Mouse (Mus musculus) midbrain, embryonic 13.5 days (tissue): ENCODE measurements around the gene Rhobtb1. TPM values are rescaled to one million over a fixed set of nuclear protein-coding genes. Genes with fewer than 3 reads are reported as not detected.

Experiments used
- ATAC-seq: fragments of 200-750 bp; cut with Nextera tagmentation; 2 replicates; pipeline ENCODE4 v1.8.0; 2017; ENCODE audit warnings: mild to moderate bottlenecking, moderate TSS enrichment, moderate library complexity
- H3K27ac ChIP-seq: fragments of 300-500 bp; sonication (generic); 2 replicates; pipeline ENCODE4 v1.5.1; 2015; ENCODE audit warnings: inconsistent platforms, mild to moderate bottlenecking, moderate library complexity
- H3K27me3 ChIP-seq: fragments of 300-500 bp; sonication (generic); 2 replicates; pipeline ENCODE4 v1.6.1; 2015; ENCODE audit warnings: mild to moderate bottlenecking, inconsistent platforms
- H3K36me3 ChIP-seq: fragments of 300-500 bp; sonication (generic); 2 replicates; pipeline ENCODE4 v1.6.1; 2015; ENCODE audit warnings: mild to moderate bottlenecking, inconsistent platforms
- H3K4me1 ChIP-seq: fragments of 300-500 bp; sonication (generic); replicated peaks from 2 replicates; pipeline ENCODE4 v1.6.1; 2015; ENCODE audit warnings: inconsistent platforms
- H3K4me2 ChIP-seq: fragments of 300-500 bp; sonication (generic); replicated peaks from 2 replicates; pipeline ENCODE4 v1.6.1; 2015; ENCODE audit warnings: moderate library complexity, mild to moderate bottlenecking, inconsistent platforms
- H3K4me3 ChIP-seq: fragments of 300-500 bp; sonication (generic); replicated peaks from 2 replicates; pipeline ENCODE4 v1.5.1; 2015; ENCODE audit warnings: mild to moderate bottlenecking, inconsistent platforms
- H3K9ac ChIP-seq: fragments of 300-500 bp; sonication (generic); replicated peaks from 2 replicates; pipeline ENCODE4 v1.6.1; 2015; ENCODE audit warnings: mild to moderate bottlenecking, inconsistent platforms
- H3K9me3 ChIP-seq: fragments of 300-500 bp; sonication (generic); 2 replicates; pipeline ENCODE4 v1.6.1; 2016; ENCODE audit warnings: mild to moderate bottlenecking, inconsistent platforms
- WGBS: fragments of 180-500 bp; shearing (Covaris S2); methylation state at CpG from one replicate; pipeline ENCODE4 v1.1.7; 2015; 5-methylcytosine and 5-hydroxymethylcytosine counted together
- polyA plus RNA-seq: library from polyadenylated mRNA; unstranded; fragments of >200 nt; fragmentation: Nextera tagmentation; extraction: Ambion mirVana; gene quantifications from 2 replicates; pipeline ENCODE4 v1.2.1, GENCODE M21; 2015

Rhobtb1 gene
- polyA plus RNA-seq: 17.2 and 18.3 TPM in 2 replicates

GRCm38 (mm10) chr10:69151045-69151444 is at the start of gene Rhobtb1:
TSS of gene Rhobtb1 (plus strand) at chr10:69151434.
- H3K36me3 ChIP-seq: no peaks in the 10 kb centered on the region
- 90% methylated on average over 20 of the region's 20 CpGs for whole genome bisulfite sequencing
- no peak for ATAC-seq

GRCm38 (mm10) chr10:69101988-69102387 is 49.2 kb upstream of the Rhobtb1 start:
- H3K4me3 ChIP-seq: no peak overlapping the region
- no peak for ATAC-seq
- WGBS: 85% methylated on average over 4 of the region's 4 CpGs
- no peak overlapping the region for H3K4me2 ChIP-seq
- H3K9ac ChIP-seq: no peak overlapping the region
- H3K4me1 ChIP-seq: peaks cover 15% of the 10 kb centered on the region
- no peaks in the 10 kb centered on the region for H3K9me3 ChIP-seq
- no peak overlapping the region for H3K27ac ChIP-seq
- no peaks in the 10 kb centered on the region for H3K27me3 ChIP-seq
- no peaks in the 10 kb centered on the region for H3K36me3 ChIP-seq

More at GRCm38 (mm10) chr10:69151045-69151444, at the start of gene Rhobtb1:
- Histone ChIP-seq H3K4me2 (no peak within 1 kb of the TSS), H3K4me1 (no peaks in the 10 kb centered on the region), H3K27ac (no peak within 1 kb of the TSS), H3K9ac (no peak within 1 kb of the TSS), H3K9me3 (no peaks in the 10 kb centered on the region), H3K4me3 (no peak within 1 kb of the TSS), H3K27me3 (no peaks in the 10 kb centered on the region)

- WGBS: 82% methylated on average over 12 of the region's 12 CpGs
- Histone ChIP-seq H3K4me2 (no peak overlapping the region), H3K27me3 (no peaks in the 10 kb centered on the region), H3K9me3 (no peaks in the 10 kb centered on the region), H3K4me1 (peaks cover 8% of the 10 kb centered on the region), H3K4me3 (no peak overlapping the region), H3K9ac (no peak overlapping the region), H3K27ac (no peak overlapping the region), H3K36me3 (no peaks in the 10 kb centered on the region)
- ATAC-seq: no peak
These were observed 46.9 kb upstream of the Rhobtb1 start for GRCm38 (mm10) chr10:69104143-69104882.

- H3K9me3 ChIP-seq: no peaks in the 10 kb centered on the region
These were observed 46.4 kb upstream of the Rhobtb1 start for GRCm38 (mm10) chr10:69104883-69105225.

GRCm38 (mm10) chr10:69106796-69107195 is 44.4 kb upstream of the Rhobtb1 start:
- Histone ChIP-seq H3K36me3 (no peaks in the 10 kb centered on the region), H3K4me3 (no peak overlapping the region), H3K27me3 (no peaks in the 10 kb centered on the region), H3K4me1 (no peaks in the 10 kb centered on the region), H3K9me3 (no peaks in the 10 kb centered on the region), H3K27ac (no peak overlapping the region), H3K4me2 (no peak overlapping the region), H3K9ac (no peak overlapping the region)
- 94% methylated on average over 1 of the region's 1 CpGs for WGBS
- ATAC-seq: no peak

More at GRCm38 (mm10) chr10:69104883-69105225, 46.4 kb upstream of the Rhobtb1 start:
- H3K27ac ChIP-seq: no peak overlapping the region
- no peak overlapping the region for H3K4me2 ChIP-seq
- peaks cover 2% of the 10 kb centered on the region; the same call in 1 of the 2 replicates for H3K4me1 ChIP-seq
- WGBS: 79% methylated on average over 9 of the region's 9 CpGs
- no peak overlapping the region for H3K4me3 ChIP-seq
- H3K27me3 ChIP-seq: no peaks in the 10 kb centered on the region
- ATAC-seq: no peak
- H3K36me3 ChIP-seq: no peaks in the 10 kb centered on the region
- H3K9ac ChIP-seq: no peak overlapping the region

GRCm38 (mm10) chr10:69107253-69107652 is 44.0 kb upstream of the Rhobtb1 start:
- Histone ChIP-seq H3K9ac (no peak overlapping the region), H3K4me2 (no peak overlapping the region), H3K36me3 (no peaks in the 10 kb centered on the region), H3K4me3 (no peak overlapping the region), H3K27me3 (no peaks in the 10 kb centered on the region), H3K27ac (no peak overlapping the region), H3K4me1 (no peaks in the 10 kb centered on the region), H3K9me3 (no peaks in the 10 kb centered on the region)
- ATAC-seq: no peak
- 74% methylated on average over 8 of the region's 8 CpGs for WGBS

- Histone ChIP-seq H3K27ac (no peak overlapping the region), H3K9me3 (no peaks in the 10 kb centered on the region), H3K27me3 (no peaks in the 10 kb centered on the region), H3K4me1 (no peaks in the 10 kb centered on the region), H3K4me2 (no peak overlapping the region), H3K4me3 (no peak overlapping the region), H3K9ac (no peak overlapping the region), H3K36me3 (no peaks in the 10 kb centered on the region)
- ATAC-seq: no peak
These were observed 36.9 kb upstream of the Rhobtb1 start for GRCm38 (mm10) chr10:69114384-69114783.

- H3K36me3 ChIP-seq: no peaks in the 10 kb centered on the region
- no peaks in the 10 kb centered on the region for H3K9me3 ChIP-seq
- H3K27me3 ChIP-seq: no peaks in the 10 kb centered on the region
- ATAC-seq: no peak
- no peak overlapping the region for H3K9ac ChIP-seq
- no peaks in the 10 kb centered on the region for H3K4me1 ChIP-seq
- H3K4me3 ChIP-seq: no peak overlapping the region
- no peak overlapping the region for H3K27ac ChIP-seq
- no peak overlapping the region for H3K4me2 ChIP-seq
These were observed 33.2 kb upstream of the Rhobtb1 start for GRCm38 (mm10) chr10:69117996-69118395.

GRCm38 (mm10) chr10:69118893-69119292 is 32.3 kb upstream of the Rhobtb1 start:
- WGBS: 93% methylated on average over 3 of the region's 3 CpGs
- no peak for ATAC-seq
- Histone ChIP-seq H3K4me1 (no peaks in the 10 kb centered on the region), H3K36me3 (no peaks in the 10 kb centered on the region), H3K9me3 (no peaks in the 10 kb centered on the region), H3K27ac (no peak overlapping the region), H3K4me3 (no peak overlapping the region), H3K9ac (no peak overlapping the region), H3K4me2 (no peak overlapping the region), H3K27me3 (no peaks in the 10 kb centered on the region)

- H3K36me3 ChIP-seq: no peaks in the 10 kb centered on the region
- H3K9me3 ChIP-seq: no peaks in the 10 kb centered on the region
- no peak overlapping the region for H3K4me3 ChIP-seq
- WGBS: 89% methylated on average over 1 of the region's 1 CpGs
- no peak overlapping the region for H3K9ac ChIP-seq
- no peak for ATAC-seq
- no peak overlapping the region for H3K27ac ChIP-seq
- no peaks in the 10 kb centered on the region for H3K4me1 ChIP-seq
- H3K4me2 ChIP-seq: no peak overlapping the region
- no peaks in the 10 kb centered on the region for H3K27me3 ChIP-seq
These were observed 31.8 kb upstream of the Rhobtb1 start for GRCm38 (mm10) chr10:69119456-69119855.

GRCm38 (mm10) chr10:69126546-69126945 is 24.7 kb upstream of the Rhobtb1 start:
- Histone ChIP-seq H3K4me1 (peaks cover 4% of the 10 kb centered on the region; the same call in 1 of the 2 replicates), H3K27me3 (no peaks in the 10 kb centered on the region), H3K9me3 (no peaks in the 10 kb centered on the region), H3K4me3 (no peak overlapping the region), H3K36me3 (no peaks in the 10 kb centered on the region), H3K27ac (no peak overlapping the region), H3K9ac (no peak overlapping the region), H3K4me2 (no peak overlapping the region)
- no peak for ATAC-seq
- WGBS: 86% methylated on average over 2 of the region's 2 CpGs

- 77% methylated on average over 3 of the region's 3 CpGs for WGBS
- Histone ChIP-seq H3K4me1 (peaks cover 4% of the 10 kb centered on the region; the same call in 1 of the 2 replicates), H3K36me3 (no peaks in the 10 kb centered on the region), H3K4me2 (no peak overlapping the region), H3K27ac (no peak overlapping the region), H3K27me3 (no peaks in the 10 kb centered on the region), H3K9me3 (no peaks in the 10 kb centered on the region), H3K4me3 (no peak overlapping the region), H3K9ac (no peak overlapping the region)
- ATAC-seq: no peak
These were observed 22.7 kb upstream of the Rhobtb1 start for GRCm38 (mm10) chr10:69128531-69128930.

GRCm38 (mm10) chr10:69130613-69131012 is 20.6 kb upstream of the Rhobtb1 start:
- no peak for ATAC-seq
- Histone ChIP-seq H3K4me3 (no peak overlapping the region), H3K4me2 (no peak overlapping the region), H3K4me1 (peaks cover 4% of the 10 kb centered on the region; the same call in 1 of the 2 replicates), H3K36me3 (no peaks in the 10 kb centered on the region), H3K27me3 (no peaks in the 10 kb centered on the region), H3K9ac (no peak overlapping the region), H3K27ac (no peak overlapping the region), H3K9me3 (no peaks in the 10 kb centered on the region)
- 51% methylated on average over 5 of the region's 5 CpGs for WGBS
